Mouse (Mus musculus) embryonic facial prominence, embryonic 14.5 days (tissue): Measurements from ENCODE around the gene Ccdc177. TPM values are rescaled to one million over a fixed set of nuclear protein-coding genes. Genes with fewer than 3 reads are reported as not detected.
"Not testable (repeated sequence)": the region's sequence is repeated elsewhere in the genome, so short reads cannot be mapped to it uniquely, and the experiment has no call there.

Source experiments
- ATAC-seq: fragments of 200-750 bp; cut with Nextera tagmentation; 2 replicates; pipeline ENCODE4 v1.8.0; 2017; ENCODE audit warnings: low read depth, moderate number of reproducible peaks, moderate TSS enrichment
- DNase-seq: peaks from one replicate; pipeline ENCODE4 v3.0.0-alpha.2; 2015; ENCODE audit warnings: low spot score
- H3K27ac ChIP-seq: fragments of 300-500 bp; sonication (generic); replicated peaks from 2 replicates; pipeline ENCODE4 v1.5.1; 2014; ENCODE audit warnings: low read depth, mild to moderate bottlenecking, low read length, moderate library complexity
- H3K27me3 ChIP-seq: fragments of 300-500 bp; sonication (generic); replicated peaks from 2 replicates; pipeline ENCODE4 v1.6.1; 2014; ENCODE audit warnings: low read length; ENCODE audit not compliant: control insufficient read depth, insufficient read depth
- H3K36me3 ChIP-seq: fragments of 300-500 bp; sonication (generic); 2 replicates; pipeline ENCODE4 v1.6.1; 2014; ENCODE audit warnings: low read length, mixed read lengths; ENCODE audit not compliant: control insufficient read depth, insufficient read depth
- H3K4me1 ChIP-seq: fragments of 300-500 bp; sonication (generic); 2 replicates; pipeline ENCODE4 v1.6.1; 2014; ENCODE audit warnings: antibody characterized with exemption, low read length; ENCODE audit not compliant: control insufficient read depth, insufficient read depth
- H3K4me2 ChIP-seq: fragments of 300-500 bp; sonication (generic); 2 replicates; pipeline ENCODE4 v1.6.1; 2014; ENCODE audit warnings: low read depth, mild to moderate bottlenecking, low read length, moderate library complexity, mixed read lengths
- H3K4me3 ChIP-seq: fragments of 300-500 bp; sonication (generic); 2 replicates; pipeline ENCODE4 v1.5.1; 2014; ENCODE audit warnings: low read depth, mild to moderate bottlenecking, low read length
- H3K9ac ChIP-seq: fragments of 300-500 bp; sonication (generic); 2 replicates; pipeline ENCODE4 v1.6.1; 2014; ENCODE audit warnings: low read depth, mild to moderate bottlenecking, low read length, moderate library complexity, mixed read lengths
- H3K9me3 ChIP-seq: fragments of 300-500 bp; sonication (generic); 2 replicates; pipeline ENCODE4 v1.6.1; 2016; ENCODE audit warnings: low read length; ENCODE audit not compliant: control insufficient read depth
- WGBS: fragments of 180-500 bp; shearing (Covaris S2); extraction: QIAGEN DNeasy Blood & Tissue Kit; methylation state at CpG from one replicate; pipeline ENCODE4 v1.1.7; 2014; 5-methylcytosine and 5-hydroxymethylcytosine counted together
- polyA plus RNA-seq: library from polyadenylated mRNA; unstranded; fragments of >200 nt; fragmentation: Nextera tagmentation; extraction: Ambion mirVana; gene quantifications from 2 replicates; pipeline ENCODE4 v1.2.1, GENCODE M21; 2014

Ccdc177 gene
- polyA plus RNA-seq, 1 experiment from 2014 or later, result 0.14 TPM

GRCm38 (mm10) chr12:80789276-80789675 is 28.8 kb upstream of the Ccdc177 start:
- DNase-seq, H3K9me3 ChIP-seq, H3K27me3 ChIP-seq, H3K4me2 ChIP-seq, H3K36me3 ChIP-seq, ATAC-seq, H3K9ac ChIP-seq, H3K4me3 ChIP-seq, H3K27ac ChIP-seq: not testable (repeated sequence)
- 82% methylated on average over 4 of the region's 4 CpGs for WGBS
- peaks cover 16% of the 10 kb centered on the region for H3K4me1 ChIP-seq

GRCm38 (mm10) chr12:80788188-80788587 is 27.7 kb upstream of the Ccdc177 start:
- H3K4me2 ChIP-seq, result no peak overlapping the region
- no peak overlapping the region for H3K27ac ChIP-seq
- H3K4me3 ChIP-seq, result no peak overlapping the region
- no peaks in the 10 kb centered on the region for H3K27me3 ChIP-seq
- no peak overlapping the region for H3K9ac ChIP-seq
- no peak for DNase-seq
- no peak for ATAC-seq
- no peaks in the 10 kb centered on the region for H3K36me3 ChIP-seq
- WGBS, result 77% methylated on average over 3 of the region's 3 CpGs
- peaks cover 16% of the 10 kb centered on the region for H3K4me1 ChIP-seq
- H3K9me3 ChIP-seq, result no peaks in the 10 kb centered on the region

GRCm38 (mm10) chr12:80787604-80788003 is 27.1 kb upstream of the Ccdc177 start:
- ATAC-seq (no peak), DNase-seq (no peak)
- Histone ChIP-seq H3K27me3 (no peaks in the 10 kb centered on the region), H3K4me2 (no peak overlapping the region), H3K9ac (no peak overlapping the region), H3K36me3 (no peaks in the 10 kb centered on the region), H3K4me1 (peaks cover 14% of the 10 kb centered on the region), H3K4me3 (no peak overlapping the region), H3K9me3 (no peaks in the 10 kb centered on the region), H3K27ac (no peak overlapping the region)
- WGBS, result 46% methylated on average over 11 of the region's 11 CpGs

- H3K27ac ChIP-seq, result no peak overlapping the region
- no peak overlapping the region for H3K4me2 ChIP-seq
- no peak for ATAC-seq
- H3K4me3 ChIP-seq, result no peak overlapping the region
- no peak overlapping the region for H3K9ac ChIP-seq
- H3K9me3 ChIP-seq, result no peaks in the 10 kb centered on the region
- no peak for DNase-seq
- no peaks in the 10 kb centered on the region for H3K36me3 ChIP-seq
- no peaks in the 10 kb centered on the region for H3K27me3 ChIP-seq
- 75% methylated on average over 1 of the region's 1 CpGs for WGBS
- H3K4me1 ChIP-seq, result peaks cover 5% of the 10 kb centered on the region; the same call in 1 of the 2 replicates
Observed at GRCm38 (mm10) chr12:80786591-80786990, 26.1 kb upstream of the Ccdc177 start.

GRCm38 (mm10) chr12:80785597-80785996 is 25.1 kb upstream of the Ccdc177 start:
- WGBS, result 80% methylated on average over 4 of the region's 4 CpGs
- no peak overlapping the region for H3K4me3 ChIP-seq
- ATAC-seq (no peak), DNase-seq (no peak)
- H3K9ac ChIP-seq, result no peak overlapping the region
- peaks cover 4% of the 10 kb centered on the region; the same call in 1 of the 2 replicates for H3K4me1 ChIP-seq
- no peak overlapping the region for H3K27ac ChIP-seq
- no peaks in the 10 kb centered on the region for H3K27me3 ChIP-seq
- H3K4me2 ChIP-seq, result no peak overlapping the region
- no peaks in the 10 kb centered on the region for H3K9me3 ChIP-seq
- no peaks in the 10 kb centered on the region for H3K36me3 ChIP-seq

GRCm38 (mm10) chr12:80785005-80785404 is 24.5 kb upstream of the Ccdc177 start:
- H3K27ac ChIP-seq, result no peak overlapping the region
- no peak for ATAC-seq
- no peaks in the 10 kb centered on the region for H3K27me3 ChIP-seq
- no peak overlapping the region for H3K9ac ChIP-seq
- 80% methylated on average over 5 of the region's 5 CpGs for WGBS
- H3K4me3 ChIP-seq, result no peak overlapping the region
- H3K4me2 ChIP-seq, result no peak overlapping the region
- no peak for DNase-seq
- H3K9me3 ChIP-seq, result no peaks in the 10 kb centered on the region
- H3K4me1 ChIP-seq, result peaks cover 4% of the 10 kb centered on the region; the same call in 1 of the 2 replicates
- H3K36me3 ChIP-seq, result no peaks in the 10 kb centered on the region

- 64% methylated on average over 1 of the region's 1 CpGs for whole genome bisulfite sequencing
- Histone ChIP-seq H3K27ac (no peak overlapping the region), H3K4me1 (no peaks in the 10 kb centered on the region), H3K9me3 (no peaks in the 10 kb centered on the region), H3K4me3 (no peak overlapping the region), H3K27me3 (no peaks in the 10 kb centered on the region), H3K36me3 (no peaks in the 10 kb centered on the region), H3K4me2 (no peak overlapping the region), H3K9ac (no peak overlapping the region)
- ATAC-seq (no peak), DNase-seq (no peak)
Observed at GRCm38 (mm10) chr12:80783889-80784288, 23.4 kb upstream of the Ccdc177 start.

- Histone ChIP-seq H3K4me3 (no peak overlapping the region), H3K36me3 (no peaks in the 10 kb centered on the region), H3K9ac (no peak overlapping the region), H3K27me3 (no peaks in the 10 kb centered on the region), H3K9me3 (no peaks in the 10 kb centered on the region), H3K27ac (no peak overlapping the region), H3K4me1 (no peaks in the 10 kb centered on the region), H3K4me2 (no peak overlapping the region)
- 35% methylated on average over 3 of the region's 3 CpGs for WGBS
- no peak for DNase-seq
- no peak for ATAC-seq
Observed at GRCm38 (mm10) chr12:80782892-80783291, 22.4 kb upstream of the Ccdc177 start.

- 76% methylated on average over 3 of the region's 3 CpGs for WGBS
- no peaks in the 10 kb centered on the region for H3K36me3 ChIP-seq
Observed at GRCm38 (mm10) chr12:80782190-80782589, 21.7 kb upstream of the Ccdc177 start.

More at GRCm38 (mm10) chr12:80782190-80782589, 21.7 kb upstream of the Ccdc177 start:
- no peak overlapping the region for H3K4me3 ChIP-seq
- H3K4me1 ChIP-seq, result no peaks in the 10 kb centered on the region
- no peaks in the 10 kb centered on the region for H3K9me3 ChIP-seq
- ATAC-seq, result no peak
- no peaks in the 10 kb centered on the region for H3K27me3 ChIP-seq
- DNase-seq, result no peak
- H3K4me2 ChIP-seq, result no peak overlapping the region
- no peak overlapping the region for H3K27ac ChIP-seq
- no peak overlapping the region for H3K9ac ChIP-seq
